ENCODE assay signal across 8 mouse cellular contexts in genomic region chr12:64968067-64968466, GRCm38 (mm10). TPM values are rescaled to one million over a fixed set of nuclear protein-coding genes. Genes with fewer than 3 reads are reported as not detected.
DNase-seq lines count a peak whose midpoint lies in the region; ATAC-seq and TF ChIP-seq lines count a peak whose summit lies in the region.

No protein-coding gene starts in this region.

- ATAC-seq in heart, postnatal 0 days (ENCODE audit: insufficient read depth, low read depth), result no peak
- no peak for ATAC-seq in hindbrain, embryonic 12.5 days (ENCODE audit: low FRiP score)

- no peak for TF ChIP-seq CTCF in heart, postnatal 0 days (IDR thresholded peaks at IDR 0.05; ENCODE audit: low read depth)
- TF ChIP-seq CTCF in brain, embryonic 14.5 days (IDR thresholded peaks at IDR 0.05; ENCODE audit: borderline replicate concordance, extremely low read depth, insufficient read depth, insufficient read length), result no peak
- TF ChIP-seq CTCF in thymus, adult 2 months (IDR thresholded peaks at IDR 0.05; ENCODE audit: borderline replicate concordance, control insufficient read depth, extremely low read depth, insufficient read depth, low read length, poor library complexity), result no peak

- no peak for DNase-seq in heart, postnatal 0 days (ENCODE audit: low spot score)
- DNase-seq in heart, postnatal 4 days, result no peak
- peak; percentile 14 for DNase-seq in brain, embryonic 14.5 days (ENCODE audit: low read depth)
- DNase-seq in midbrain, embryonic 10.5 days (ENCODE audit: low spot score), result no peak
- DNase-seq in spleen, postnatal 36 days (ENCODE audit: low spot score in 2 of 2), result no peak
- no peak for DNase-seq in layer of hippocampus, postnatal 14 days (ENCODE audit: low spot score in 2 of 2)
- no peak for DNase-seq in thymus, adult 2 months

- TF ChIP-seq POLR2A in brain, embryonic 14.5 days (IDR thresholded peaks at IDR 0.05; ENCODE audit: borderline replicate concordance, extremely low read depth, insufficient read depth, insufficient read length, poor library complexity, severe bottlenecking), result no peak
- no peak for TF ChIP-seq POLR2A in thymus, adult 2 months (IDR thresholded peaks at IDR 0.05; ENCODE audit: control insufficient read depth, extremely low read depth, insufficient read depth, low read length, poor library complexity)

- no peak for TF ChIP-seq EP300 in heart, postnatal 0 days (IDR thresholded peaks at IDR 0.05; ENCODE audit: low read depth)

- peak overlapping the region; percentile 99 for H3K9ac ChIP-seq in heart, postnatal 0 days (replicated peaks; ENCODE audit: low read depth, low read length)
- peak overlapping the region; percentile 94 for H3K9ac ChIP-seq in hindbrain, embryonic 12.5 days

- H3K4me3 ChIP-seq in heart, postnatal 0 days (ENCODE audit: low read depth, low read length), result peak overlapping the region; percentile 100
- peak overlapping the region; percentile 85 for H3K4me3 ChIP-seq in hindbrain, embryonic 12.5 days
- H3K4me3 ChIP-seq in midbrain, embryonic 10.5 days, result peak overlapping the region; percentile 91
- H3K4me3 ChIP-seq in thymus, adult 2 months (ENCODE audit: control insufficient read depth, insufficient read depth, low read length), result no peak overlapping the region

- H3K4me1 ChIP-seq in heart, postnatal 0 days (ENCODE audit: control insufficient read depth, insufficient read depth), result peaks cover 28% of the 10 kb centered on the region
- peaks cover 46% of the 10 kb centered on the region for H3K4me1 ChIP-seq in hindbrain, embryonic 12.5 days
- peaks cover 57% of the 10 kb centered on the region for H3K4me1 ChIP-seq in midbrain, embryonic 10.5 days
- H3K4me1 ChIP-seq in thymus, adult 2 months (replicated peaks; ENCODE audit: control insufficient read depth, insufficient read depth, low read length), result peaks cover 10% of the 10 kb centered on the region

- peak overlapping the region; percentile 97 for H3K4me2 ChIP-seq in heart, postnatal 0 days (ENCODE audit: low read depth, low read length)
- H3K4me2 ChIP-seq in hindbrain, embryonic 12.5 days (replicated peaks), result peak overlapping the region; percentile 95

- no peaks in the 10 kb centered on the region for H3K36me3 ChIP-seq in heart, postnatal 0 days (replicated peaks; ENCODE audit: control insufficient read depth, insufficient read depth, low read length)
- no peaks in the 10 kb centered on the region for H3K36me3 ChIP-seq in hindbrain, embryonic 12.5 days
- H3K36me3 ChIP-seq in midbrain, embryonic 10.5 days, result 0 out of 2 replicates have a peak, but pooled peaks cover 12% of the 10 kb centered on the region
- H3K36me3 ChIP-seq in thymus, adult 2 months (ENCODE audit: control insufficient read depth, insufficient read depth, low read length), result no peaks in the 10 kb centered on the region

- WGBS in heart, postnatal 0 days, result 2% methylated on average over 2 of the region's 2 CpGs
- WGBS in hindbrain, embryonic 12.5 days, result 9% methylated on average over 2 of the region's 2 CpGs
- 13% methylated on average over 2 of the region's 2 CpGs for WGBS in midbrain, embryonic 10.5 days
- 8% methylated on average over 2 of the region's 2 CpGs for WGBS in thymus, adult 2 months

- no peaks in the 10 kb centered on the region for H3K9me3 ChIP-seq in heart, postnatal 0 days (replicated peaks; ENCODE audit: control insufficient read depth, low read length)
- no peaks in the 10 kb centered on the region for H3K9me3 ChIP-seq in hindbrain, embryonic 12.5 days (replicated peaks)
- no peaks in the 10 kb centered on the region for H3K9me3 ChIP-seq in midbrain, embryonic 10.5 days (replicated peaks)

- no peak overlapping the region for H3K27ac ChIP-seq in heart, postnatal 0 days (ENCODE audit: low read depth)
- H3K27ac ChIP-seq in hindbrain, embryonic 12.5 days, result no peak overlapping the region
- no peak overlapping the region for H3K27ac ChIP-seq in midbrain, embryonic 10.5 days (replicated peaks)
- no peak overlapping the region for H3K27ac ChIP-seq in thymus, adult 2 months (ENCODE audit: control insufficient read depth, insufficient read depth, low read length)

- H3K27me3 ChIP-seq in heart, postnatal 0 days (ENCODE audit: control insufficient read depth, insufficient read depth, low read length), result no peaks in the 10 kb centered on the region
- H3K27me3 ChIP-seq in hindbrain, embryonic 12.5 days, result no peaks in the 10 kb centered on the region
- H3K27me3 ChIP-seq in midbrain, embryonic 10.5 days (ENCODE audit: low read depth, poor library complexity, severe bottlenecking), result no peaks in the 10 kb centered on the region
- H3K27me3 ChIP-seq in thymus, adult 2 months (ENCODE audit: control insufficient read depth, insufficient read depth, low read length), result no peaks in the 10 kb centered on the region

RNA-seq across cellular contexts. Expression of gene Togaram1, which starts 2.5 kb away (rescaled TPM):
- 15.3 and 18.5 TPM in 2 replicates for total RNA-seq in heart, postnatal 0 days (2014; rRNA removed; ENCODE audit: low replicate concordance)
- polyA plus RNA-seq in heart, postnatal 0 days (2015; fragmentation: Nextera tagmentation; extraction: Ambion mirVana), result 9.5 and 10.7 TPM in 2 replicates
- total RNA-seq in heart, postnatal 4 days (2021), result 10 to 100 TPM; 16.5 to 18.9 TPM
- polyA plus RNA-seq in brain, embryonic 14.5 days (2012; rRNA removed), result 12.2 and 14.6 TPM in 2 replicates
- 26.7 and 30.0 TPM in 2 replicates for polyA plus RNA-seq in hindbrain, embryonic 12.5 days (2016; fragmentation: Nextera tagmentation; extraction: Ambion mirVana)
- polyA plus RNA-seq in midbrain, embryonic 10.5 days (2016; fragmentation: Nextera tagmentation; extraction: Ambion mirVana), result 25.8 and 28.2 TPM in 2 replicates
- 10 to 100 TPM; 37.7 to 38.0 TPM for total RNA-seq in layer of hippocampus, postnatal 14 days (2021)
- polyA plus RNA-seq in thymus, adult 2 months (2012; rRNA removed), result 8.2 and 8.4 TPM in 2 replicates

RNA-seq across cellular contexts. Expression of gene Klhl28, which starts 2.7 kb away (rescaled TPM):
- total RNA-seq in heart, postnatal 0 days (2014; rRNA removed; ENCODE audit: low replicate concordance), result 9.5 and 13.5 TPM in 2 replicates
- polyA plus RNA-seq in heart, postnatal 0 days (2015; fragmentation: Nextera tagmentation; extraction: Ambion mirVana), result 9.2 and 9.7 TPM in 2 replicates
- total RNA-seq in heart, postnatal 4 days (2021), result 10 to 100 TPM; 12.9 to 13.0 TPM
- polyA plus RNA-seq in brain, embryonic 14.5 days (2012; rRNA removed), result 12.6 and 14.6 TPM in 2 replicates
- 22.2 and 23.1 TPM in 2 replicates for polyA plus RNA-seq in hindbrain, embryonic 12.5 days (2016; fragmentation: Nextera tagmentation; extraction: Ambion mirVana)
- polyA plus RNA-seq in midbrain, embryonic 10.5 days (2016; fragmentation: Nextera tagmentation; extraction: Ambion mirVana), result 10.6 and 14.4 TPM in 2 replicates
- total RNA-seq in layer of hippocampus, postnatal 14 days (2021), result 10 to 100 TPM; 21.4 to 23.8 TPM
- 5.6 and 6.5 TPM in 2 replicates for polyA plus RNA-seq in thymus, adult 2 months (2012; rRNA removed)

RNA-seq across cellular contexts. Expression of gene Gm527, which starts 50.4 kb away (rescaled TPM):
- 1.1 and 6.5 TPM in 2 replicates for total RNA-seq in heart, postnatal 0 days (2014; rRNA removed; ENCODE audit: low replicate concordance)
- 1.6 and 1.9 TPM in 2 replicates for polyA plus RNA-seq in heart, postnatal 0 days (2015; fragmentation: Nextera tagmentation; extraction: Ambion mirVana)
- total RNA-seq in heart, postnatal 4 days (2021), result 1 to 10 TPM; 3.8 to 4.9 TPM
- 9.4 and 9.5 TPM in 2 replicates for polyA plus RNA-seq in brain, embryonic 14.5 days (2012; rRNA removed)
- polyA plus RNA-seq in hindbrain, embryonic 12.5 days (2016; fragmentation: Nextera tagmentation; extraction: Ambion mirVana), result 4.0 and 5.1 TPM in 2 replicates
- polyA plus RNA-seq in midbrain, embryonic 10.5 days (2016; fragmentation: Nextera tagmentation; extraction: Ambion mirVana), result 2.1 and 2.4 TPM in 2 replicates
- 10 to 100 TPM; 11.7 to 12.3 TPM for total RNA-seq in layer of hippocampus, postnatal 14 days (2021)
- 0.89 and 1.3 TPM in 2 replicates for polyA plus RNA-seq in thymus, adult 2 months (2012; rRNA removed)
